Mouse (Mus musculus): Measurements from ENCODE around the gene Pkig. TPM values are rescaled to one million over a fixed set of nuclear protein-coding genes. Genes with fewer than 3 reads are reported as not detected.
"Not testable (repeated sequence)": the region's sequence is repeated elsewhere in the genome, so short reads cannot be mapped to it uniquely, and the experiment has no call there.

Gene Pkig
- polyA plus RNA-seq, 1 experiment from 2014 or later: 173 TPM

- peaks cover 3% of the 10 kb centered on the region for H3K36me3 ChIP-seq (replicated peaks; ENCODE audit: control insufficient read depth, insufficient read depth, low read depth, low read length)
- H3K4me3 ChIP-seq (ENCODE audit: low read depth, low read length): no peak overlapping the region
- no peaks in the 10 kb centered on the region for H3K9me3 ChIP-seq (replicated peaks; ENCODE audit: control insufficient read depth, low read length)
- H3K9ac ChIP-seq (replicated peaks; ENCODE audit: low read length): no peak overlapping the region
- H3K4me2 ChIP-seq (ENCODE audit: low read depth, low read length): no peak overlapping the region
- no peak for ATAC-seq (replicated peaks; ENCODE audit: insufficient number of reproducible peaks, low FRiP score, low TSS enrichment, low read depth)
- DNase-seq (ENCODE audit: low spot score): no peak
- no peak overlapping the region for H3K27ac ChIP-seq (replicated peaks; ENCODE audit: low read depth, low read length)
- H3K4me1 ChIP-seq (ENCODE audit: control insufficient read depth, insufficient read depth, low read length): no peaks in the 10 kb centered on the region
- 80% methylated on average over 3 of the region's 3 CpGs for WGBS
- H3K27me3 ChIP-seq (ENCODE audit: control insufficient read depth, insufficient read depth, low read length): no peaks in the 10 kb centered on the region
These were observed 41.4 kb upstream of the Pkig start for GRCm38 (mm10) chr2:163616652-163617227.

DNA sequence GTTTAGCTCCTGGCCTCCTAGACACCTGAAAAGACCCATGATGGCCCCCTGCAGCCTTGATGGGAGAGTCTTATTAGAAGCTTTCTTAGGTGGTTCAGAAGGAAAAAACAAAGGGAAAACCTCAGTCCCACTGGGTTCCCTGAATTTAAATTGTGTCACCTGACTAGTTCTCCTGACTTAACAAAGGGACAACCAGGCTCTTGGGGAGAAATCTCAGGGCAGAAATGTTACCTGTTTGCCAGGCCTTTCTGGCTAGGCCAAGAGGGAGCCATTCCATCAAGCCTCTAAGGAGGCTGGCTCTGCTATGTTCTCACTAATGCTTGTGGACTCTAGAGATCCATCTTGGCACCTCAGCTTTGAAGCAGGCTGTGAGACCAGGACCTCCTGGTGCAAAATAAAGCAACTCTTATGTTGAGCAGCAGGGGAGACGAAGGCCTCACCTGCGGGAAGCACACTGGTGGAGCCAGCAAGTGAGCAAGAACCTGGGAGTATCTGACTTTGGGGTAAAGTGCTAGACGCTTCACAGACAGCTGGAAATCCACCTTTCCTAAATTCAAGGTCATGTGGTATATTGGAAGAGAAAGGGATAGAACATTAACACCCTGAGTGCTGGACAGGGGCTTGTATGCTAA lies 40.8 kb upstream of the Pkig start:
- H3K9ac ChIP-seq (replicated peaks; ENCODE audit: low read length): no peak overlapping the region
- no peaks in the 10 kb centered on the region for H3K9me3 ChIP-seq (replicated peaks; ENCODE audit: control insufficient read depth, low read length)
- DNase-seq (ENCODE audit: low spot score) (no peak), ATAC-seq (replicated peaks; ENCODE audit: insufficient number of reproducible peaks, low FRiP score, low TSS enrichment, low read depth) (no peak)
- H3K4me1 ChIP-seq (ENCODE audit: control insufficient read depth, insufficient read depth, low read length): no peaks in the 10 kb centered on the region
- H3K4me2 ChIP-seq (ENCODE audit: low read depth, low read length): no peak overlapping the region
- no peaks in the 10 kb centered on the region; the same call in none of the 2 replicates for H3K36me3 ChIP-seq (replicated peaks; ENCODE audit: control insufficient read depth, insufficient read depth, low read depth, low read length)
- no peaks in the 10 kb centered on the region for H3K27me3 ChIP-seq (ENCODE audit: control insufficient read depth, insufficient read depth, low read length)
- H3K4me3 ChIP-seq (ENCODE audit: low read depth, low read length): no peak overlapping the region
- WGBS: 77% methylated on average over 3 of the region's 3 CpGs
- H3K27ac ChIP-seq (replicated peaks; ENCODE audit: low read depth, low read length): no peak overlapping the region

DNA sequence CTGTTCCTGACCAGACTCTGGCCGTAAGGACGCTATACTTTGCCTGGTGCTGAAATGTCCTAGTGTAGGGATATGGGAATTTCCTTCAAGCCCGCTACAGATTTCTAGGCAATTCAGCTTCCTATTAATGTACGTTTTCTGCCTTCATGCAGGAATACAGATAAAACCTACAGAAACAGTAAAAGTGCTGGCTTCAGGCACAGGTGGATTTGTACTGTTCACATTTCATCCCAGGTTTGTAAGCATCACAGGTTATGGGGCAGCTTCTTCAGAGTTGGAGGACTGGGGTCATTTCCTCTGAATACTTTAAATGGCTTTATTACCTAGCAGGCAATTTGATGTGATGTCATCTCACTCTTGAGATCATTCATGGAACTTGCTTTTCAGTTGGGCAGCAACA lies 40.3 kb upstream of the Pkig start:
- Histone ChIP-seq H3K9ac (replicated peaks; ENCODE audit: low read length) (no peak overlapping the region), H3K4me3 (ENCODE audit: low read depth, low read length) (no peak overlapping the region), H3K4me2 (ENCODE audit: low read depth, low read length) (no peak overlapping the region), H3K27ac (replicated peaks; ENCODE audit: low read depth, low read length) (no peak overlapping the region), H3K27me3 (ENCODE audit: control insufficient read depth, insufficient read depth, low read length) (no peaks in the 10 kb centered on the region), H3K36me3 (replicated peaks; ENCODE audit: control insufficient read depth, insufficient read depth, low read depth, low read length) (no peaks in the 10 kb centered on the region; the same call in none of the 2 replicates), H3K9me3 (replicated peaks; ENCODE audit: control insufficient read depth, low read length) (no peaks in the 10 kb centered on the region), H3K4me1 (ENCODE audit: control insufficient read depth, insufficient read depth, low read length) (no peaks in the 10 kb centered on the region)
- DNase-seq (ENCODE audit: low spot score) (no peak), ATAC-seq (replicated peaks; ENCODE audit: insufficient number of reproducible peaks, low FRiP score, low TSS enrichment, low read depth) (no peak)
- WGBS: 93% methylated on average over 4 of the region's 4 CpGs

DNA sequence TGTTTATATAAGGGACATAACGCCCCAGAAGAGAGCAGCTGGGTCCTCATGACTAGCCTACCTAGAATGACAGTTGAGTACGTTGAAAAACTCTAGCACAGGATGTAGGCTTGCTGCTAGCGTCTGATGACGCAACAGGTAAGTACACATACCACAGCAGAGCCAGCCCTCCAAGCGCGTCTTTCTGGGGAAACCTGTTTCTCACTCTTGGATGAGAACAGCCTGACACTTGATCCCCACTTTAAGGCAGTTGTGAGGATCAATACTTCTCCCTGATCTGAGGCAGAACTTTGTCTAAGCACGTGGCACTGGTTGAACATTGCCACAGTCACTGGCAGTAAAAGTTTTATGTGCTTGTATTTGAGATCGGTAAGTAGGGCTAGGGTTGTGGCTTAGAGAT lies 37.7 kb upstream of the Pkig start:
- H3K36me3 ChIP-seq (replicated peaks; ENCODE audit: control insufficient read depth, insufficient read depth, low read depth, low read length): peaks cover under 1% of the 10 kb centered on the region
- no peak overlapping the region for H3K27ac ChIP-seq (replicated peaks; ENCODE audit: low read depth, low read length)
- H3K27me3 ChIP-seq (ENCODE audit: control insufficient read depth, insufficient read depth, low read length): no peaks in the 10 kb centered on the region
- WGBS: 89% methylated on average over 8 of the region's 8 CpGs
- no peak overlapping the region for H3K4me3 ChIP-seq (ENCODE audit: low read depth, low read length)
- ATAC-seq (replicated peaks; ENCODE audit: insufficient number of reproducible peaks, low FRiP score, low TSS enrichment, low read depth): no peak
- no peak overlapping the region for H3K9ac ChIP-seq (replicated peaks; ENCODE audit: low read length)
- H3K4me2 ChIP-seq (ENCODE audit: low read depth, low read length): no peak overlapping the region
- no peaks in the 10 kb centered on the region for H3K9me3 ChIP-seq (replicated peaks; ENCODE audit: control insufficient read depth, low read length)
- no peaks in the 10 kb centered on the region for H3K4me1 ChIP-seq (ENCODE audit: control insufficient read depth, insufficient read depth, low read length)
- DNase-seq (ENCODE audit: low spot score): no peak

- H3K36me3 ChIP-seq (replicated peaks; ENCODE audit: control insufficient read depth, insufficient read depth, low read depth, low read length); H3K27ac ChIP-seq (replicated peaks; ENCODE audit: low read depth, low read length); H3K9ac ChIP-seq (replicated peaks; ENCODE audit: low read length); DNase-seq (ENCODE audit: low spot score); H3K4me1 ChIP-seq (ENCODE audit: control insufficient read depth, insufficient read depth, low read length); H3K4me3 ChIP-seq (ENCODE audit: low read depth, low read length); H3K4me2 ChIP-seq (ENCODE audit: low read depth, low read length); ATAC-seq (replicated peaks; ENCODE audit: insufficient number of reproducible peaks, low FRiP score, low TSS enrichment, low read depth); H3K9me3 ChIP-seq (replicated peaks; ENCODE audit: control insufficient read depth, low read length); H3K27me3 ChIP-seq (ENCODE audit: control insufficient read depth, insufficient read depth, low read length): not testable (repeated sequence)
- 91% methylated on average over 3 of the region's 3 CpGs for WGBS
These were observed 36.8 kb upstream of the Pkig start for GRCm38 (mm10) chr2:163621401-163621800.

DNA sequence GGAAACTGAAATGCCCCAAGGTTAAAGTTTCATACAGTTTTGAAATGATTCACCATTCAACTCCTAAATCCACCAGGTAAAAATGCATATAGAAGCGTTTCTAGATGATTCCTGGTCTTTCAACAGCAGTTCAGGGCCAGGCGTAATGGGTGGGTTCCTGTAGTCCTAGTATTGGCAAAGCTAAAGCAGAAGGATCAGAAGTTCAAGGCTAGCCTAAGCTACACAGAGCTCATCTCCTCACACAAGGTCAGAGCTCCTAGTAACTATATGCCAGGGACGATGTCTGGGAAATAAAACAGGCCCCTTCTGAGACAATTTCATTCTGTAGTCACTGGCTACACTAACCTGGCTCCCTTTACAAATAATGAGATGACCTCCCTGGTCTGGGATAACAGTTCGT lies 27.0 kb upstream of the Pkig start:
- Histone ChIP-seq H3K36me3 (replicated peaks; ENCODE audit: control insufficient read depth, insufficient read depth, low read depth, low read length) (peaks cover 9% of the 10 kb centered on the region), H3K9ac (replicated peaks; ENCODE audit: low read length) (no peak overlapping the region), H3K4me3 (ENCODE audit: low read depth, low read length) (no peak overlapping the region), H3K27ac (replicated peaks; ENCODE audit: low read depth, low read length) (no peak overlapping the region), H3K9me3 (replicated peaks; ENCODE audit: control insufficient read depth, low read length) (no peaks in the 10 kb centered on the region), H3K4me1 (ENCODE audit: control insufficient read depth, insufficient read depth, low read length) (no peaks in the 10 kb centered on the region), H3K4me2 (ENCODE audit: low read depth, low read length) (no peak overlapping the region), H3K27me3 (ENCODE audit: control insufficient read depth, insufficient read depth, low read length) (no peaks in the 10 kb centered on the region)
- WGBS: 89% methylated on average over 4 of the region's 4 CpGs
- ATAC-seq (replicated peaks; ENCODE audit: insufficient number of reproducible peaks, low FRiP score, low TSS enrichment, low read depth): no peak
- no peak for DNase-seq (ENCODE audit: low spot score)

DNA sequence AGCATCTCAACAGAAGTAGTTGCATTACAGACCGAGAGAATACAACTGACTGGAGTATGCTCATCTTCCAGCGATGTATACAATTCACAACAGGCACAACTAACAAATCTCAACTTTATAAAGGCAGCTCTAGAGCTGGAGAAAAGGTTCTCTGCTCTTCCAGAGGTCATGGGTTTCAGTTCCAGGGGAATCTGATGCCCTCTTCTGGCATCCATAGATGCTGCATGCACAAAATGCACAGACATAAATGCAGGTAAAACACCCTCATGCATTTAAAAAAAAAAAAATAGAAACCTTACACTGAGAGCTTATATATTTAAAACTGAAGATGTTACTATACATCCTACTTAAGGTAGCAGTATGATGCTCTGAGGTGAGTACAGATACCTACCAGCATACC lies 26.5 kb upstream of the Pkig start:
- Histone ChIP-seq H3K4me2 (ENCODE audit: low read depth, low read length) (no peak overlapping the region), H3K4me1 (ENCODE audit: control insufficient read depth, insufficient read depth, low read length) (no peaks in the 10 kb centered on the region), H3K27me3 (ENCODE audit: control insufficient read depth, insufficient read depth, low read length) (no peaks in the 10 kb centered on the region), H3K9ac (replicated peaks; ENCODE audit: low read length) (no peak overlapping the region), H3K36me3 (replicated peaks; ENCODE audit: control insufficient read depth, insufficient read depth, low read depth, low read length) (peaks cover 9% of the 10 kb centered on the region), H3K4me3 (ENCODE audit: low read depth, low read length) (no peak overlapping the region), H3K9me3 (replicated peaks; ENCODE audit: control insufficient read depth, low read length) (no peaks in the 10 kb centered on the region), H3K27ac (replicated peaks; ENCODE audit: low read depth, low read length) (no peak overlapping the region)
- no peak for DNase-seq (ENCODE audit: low spot score)
- ATAC-seq (replicated peaks; ENCODE audit: insufficient number of reproducible peaks, low FRiP score, low TSS enrichment, low read depth): no peak
- 91% methylated on average over 2 of the region's 2 CpGs for WGBS

- Histone ChIP-seq H3K27me3 (ENCODE audit: control insufficient read depth, insufficient read depth, low read length) (no peaks in the 10 kb centered on the region), H3K36me3 (replicated peaks; ENCODE audit: control insufficient read depth, insufficient read depth, low read depth, low read length) (peaks cover 4% of the 10 kb centered on the region), H3K9me3 (replicated peaks; ENCODE audit: control insufficient read depth, low read length) (no peaks in the 10 kb centered on the region), H3K27ac (replicated peaks; ENCODE audit: low read depth, low read length) (no peak overlapping the region), H3K9ac (replicated peaks; ENCODE audit: low read length) (no peak overlapping the region), H3K4me3 (ENCODE audit: low read depth, low read length) (no peak overlapping the region), H3K4me2 (ENCODE audit: low read depth, low read length) (no peak overlapping the region), H3K4me1 (ENCODE audit: control insufficient read depth, insufficient read depth, low read length) (no peaks in the 10 kb centered on the region)
- ATAC-seq (replicated peaks; ENCODE audit: insufficient number of reproducible peaks, low FRiP score, low TSS enrichment, low read depth): no peak
- WGBS: 92% methylated on average over 2 of the region's 2 CpGs
- DNase-seq (ENCODE audit: low spot score): no peak
These were observed 24.0 kb upstream of the Pkig start for GRCm38 (mm10) chr2:163634211-163634610.

Measured in embryonic facial prominence, embryonic 11.5 days (tissue).